Mouse (Mus musculus) thymus, postnatal 25 days (tissue): ENCODE data around the gene Bcor.

Experiments
- DNase-seq: peaks from one replicate; pipeline ENCODE4 v3.0.0; 2022

Bcor gene

DNA sequence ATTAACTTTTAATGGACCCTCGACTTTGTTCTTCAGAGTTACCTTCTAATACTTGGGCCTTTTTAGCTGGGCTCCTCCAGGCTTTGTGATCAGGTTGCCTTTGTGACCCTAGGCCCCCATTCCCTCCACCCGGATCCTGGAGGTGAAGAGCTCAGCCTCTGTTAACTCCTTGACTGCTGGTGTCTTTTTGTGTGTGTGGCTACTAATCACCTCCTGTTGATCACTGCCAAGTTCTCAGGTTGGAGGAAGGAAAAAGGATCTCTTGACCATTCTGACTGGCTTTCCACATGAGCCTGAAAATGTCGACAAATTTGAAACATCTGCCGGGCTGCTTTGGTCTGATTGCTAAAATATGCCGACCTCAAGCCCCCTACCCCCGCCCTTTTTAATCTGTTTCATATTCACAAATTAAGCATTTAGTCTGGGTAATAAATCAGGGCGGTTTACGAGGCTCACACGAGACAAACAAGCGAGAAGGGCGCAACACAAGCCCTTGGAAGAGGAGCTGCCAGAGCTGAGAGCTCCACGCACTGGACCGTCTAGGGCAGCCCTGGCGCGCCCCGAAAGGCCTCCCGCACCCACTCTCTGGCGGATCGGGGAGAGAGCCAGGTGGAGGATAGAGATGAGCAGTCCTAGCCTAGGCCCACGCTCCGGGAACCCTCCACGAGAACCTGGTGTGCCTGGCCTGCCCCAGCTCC lies 33.6 kb downstream of the Bcor start:
- DNase-seq = no peak

DNA sequence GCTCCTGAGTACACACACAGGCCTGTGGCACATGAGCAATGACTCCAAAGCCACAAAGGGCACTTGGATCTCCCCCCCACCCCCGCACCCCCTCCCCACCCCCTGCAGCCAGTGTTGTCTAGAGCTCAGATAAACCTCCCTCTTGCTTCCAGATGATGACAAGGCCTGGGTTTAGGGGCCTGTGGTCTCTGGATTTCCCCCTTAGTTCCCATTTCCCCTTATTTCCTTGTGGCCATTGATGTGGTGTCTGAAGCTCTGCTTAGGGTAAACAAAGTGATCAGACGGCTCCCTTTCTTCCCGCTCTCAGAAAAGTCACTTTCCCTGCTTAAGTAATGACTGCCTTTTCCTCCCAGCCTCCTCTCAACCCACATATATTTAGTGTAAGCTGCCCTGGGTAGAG lies 35.6 kb downstream of the Bcor start:
- no peak for DNase-seq

DNA sequence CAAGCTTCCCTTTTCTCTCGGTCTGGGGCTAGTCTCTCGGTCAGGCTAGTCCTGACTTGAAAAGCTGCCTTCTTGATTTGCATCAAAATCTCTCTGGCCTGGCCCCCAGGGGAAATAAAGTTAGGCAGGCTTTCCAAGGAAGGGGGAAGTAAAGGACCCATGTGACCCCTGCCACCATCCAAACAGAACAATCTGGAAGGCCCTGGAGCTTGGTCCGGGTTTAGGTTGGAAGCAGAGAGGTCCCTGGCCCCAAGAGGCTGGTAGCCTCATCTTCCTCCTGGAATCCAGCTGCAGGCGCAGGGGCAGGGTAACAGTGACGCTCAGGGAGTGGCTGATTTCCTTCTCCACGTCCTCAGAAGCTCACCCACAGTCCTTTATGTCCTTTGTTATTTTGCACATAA lies 36.5 kb downstream of the Bcor start:
- no peak for DNase-seq

DNA sequence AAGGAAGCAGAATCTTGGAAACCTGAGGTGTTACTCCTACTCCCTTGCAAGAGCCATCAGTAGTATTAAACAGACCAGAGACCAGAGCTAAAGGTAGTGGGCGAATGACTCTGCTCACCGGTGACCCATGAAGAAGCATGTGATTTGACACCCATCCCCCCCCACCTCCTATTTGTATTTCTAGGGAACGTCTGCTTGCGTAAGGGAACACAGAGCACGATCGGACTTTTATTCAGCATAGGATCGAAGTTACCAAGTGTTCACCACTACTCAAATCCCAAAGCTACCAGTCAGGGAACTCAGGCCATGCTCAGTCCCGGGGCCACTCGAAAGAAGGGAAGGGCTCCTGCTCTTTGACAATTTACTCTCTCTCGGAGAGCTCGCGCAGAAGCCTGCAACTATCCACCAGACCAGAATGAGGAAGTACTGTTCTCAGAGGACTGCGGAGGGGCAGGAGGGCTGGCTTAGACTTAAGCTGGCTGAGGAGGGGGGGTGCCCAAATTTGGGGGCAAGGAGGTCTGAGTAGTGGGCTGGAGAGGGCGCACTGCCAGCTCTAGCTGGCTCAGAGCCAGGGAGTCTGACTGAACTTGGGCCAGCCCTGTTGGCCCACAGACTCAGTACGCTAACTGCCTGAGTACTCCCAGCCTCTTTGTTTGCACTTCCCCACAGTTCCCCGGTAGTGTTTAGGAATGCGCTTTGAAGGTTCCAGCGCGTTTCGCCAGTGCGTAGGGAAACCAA lies 37.4 kb downstream of the Bcor start:
- no peak for DNase-seq

DNA sequence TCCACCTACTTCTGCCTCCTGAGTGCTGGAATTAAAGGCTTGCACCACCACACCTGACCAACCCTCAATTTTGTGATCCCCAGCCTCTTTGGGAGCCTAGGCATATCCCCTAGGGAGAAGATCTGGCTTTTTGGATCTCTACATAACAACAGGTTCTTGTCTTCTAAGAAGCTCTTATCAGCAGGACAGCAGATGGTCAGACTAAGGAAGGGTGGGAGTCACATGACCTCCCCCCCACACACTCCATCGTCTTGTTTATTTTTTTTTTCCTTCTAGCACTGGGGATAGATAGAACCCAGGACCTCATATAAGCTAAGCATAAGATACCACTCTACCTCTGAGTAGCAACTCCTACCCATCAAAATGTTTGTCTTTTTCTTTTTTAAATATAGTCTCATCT lies 40.7 kb downstream of the Bcor start:
- DNase-seq = no peak

DNA sequence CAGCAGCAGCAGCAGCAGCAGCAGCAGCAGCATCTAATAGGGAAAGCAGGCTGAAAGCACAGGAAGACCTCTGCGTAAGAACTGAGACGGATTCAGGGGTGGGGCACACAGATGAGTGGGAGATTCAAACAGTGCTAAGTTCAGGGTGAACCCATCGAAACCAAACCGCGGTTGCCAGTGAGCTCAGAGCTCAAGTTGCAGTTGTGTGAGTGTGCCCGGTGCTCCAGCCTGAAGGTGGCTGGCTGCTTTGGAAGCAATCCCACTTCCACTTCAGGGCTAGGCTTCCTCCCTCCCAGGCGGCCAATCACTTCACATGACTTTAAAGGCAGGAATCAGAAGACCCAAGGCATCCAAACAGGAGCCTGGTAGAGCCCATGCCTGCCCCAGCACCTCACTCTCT lies 44.0 kb downstream of the Bcor start:
- no peak for DNase-seq

DNA sequence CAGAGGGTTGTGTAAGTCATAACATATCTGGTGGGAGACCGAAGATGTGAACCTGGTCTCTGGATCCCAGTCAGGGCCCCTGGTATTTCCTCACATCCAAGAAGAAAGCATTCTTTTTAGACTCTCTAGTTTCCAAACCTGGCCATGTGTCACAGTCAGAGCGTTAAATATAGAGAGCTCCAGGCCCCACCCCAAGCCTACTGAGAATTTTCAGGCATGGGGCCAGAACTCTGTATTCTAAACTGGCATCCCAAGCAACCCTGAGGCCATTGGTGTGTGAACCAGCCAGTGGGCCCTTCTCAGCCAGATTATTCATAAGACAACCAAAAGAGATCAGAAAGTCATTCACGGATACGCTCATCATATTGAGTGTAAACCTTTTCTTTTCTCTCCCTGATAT lies 48.0 kb downstream of the Bcor start:
- DNase-seq = no peak

DNA sequence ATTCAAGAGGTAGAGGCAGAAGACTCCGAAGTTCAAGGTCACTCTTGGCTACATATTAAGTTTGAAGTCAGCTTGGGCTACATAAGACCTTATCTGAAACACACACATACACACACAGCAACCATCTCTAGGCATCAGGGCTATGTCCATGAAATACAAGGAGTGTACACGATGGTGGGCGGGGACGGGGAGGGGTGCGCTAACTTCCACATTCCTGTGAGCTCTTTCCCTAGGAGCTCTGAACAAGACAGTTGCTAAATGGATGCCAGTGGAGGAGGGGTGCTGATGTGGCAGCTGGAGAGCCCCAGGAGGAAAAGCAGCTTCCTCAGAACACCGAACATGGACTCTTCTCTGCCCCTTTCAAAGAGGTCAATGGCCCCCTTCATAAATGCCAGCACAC lies 49.6 kb downstream of the Bcor start:
- DNase-seq = no peak

DNA sequence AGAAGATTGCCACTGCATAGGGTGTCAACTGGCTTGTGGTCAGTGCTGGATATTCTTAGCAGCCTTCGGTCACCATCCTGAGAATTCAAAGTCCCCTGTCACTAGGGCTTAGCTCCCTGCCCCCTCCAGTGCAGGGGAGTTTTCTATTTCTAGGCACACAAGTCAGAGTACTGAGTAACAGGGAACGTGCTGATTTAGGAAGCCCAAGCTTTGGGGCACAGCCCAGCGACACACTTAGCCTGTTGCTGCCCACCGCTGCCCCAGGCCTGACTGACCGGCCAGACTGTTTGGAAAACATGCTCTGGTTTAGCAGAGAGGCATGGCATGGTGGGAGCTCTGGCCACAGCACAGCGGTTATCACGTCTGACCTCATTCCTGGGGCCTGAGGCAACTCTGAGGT lies 54.8 kb downstream of the Bcor start:
- no peak for DNase-seq

DNA sequence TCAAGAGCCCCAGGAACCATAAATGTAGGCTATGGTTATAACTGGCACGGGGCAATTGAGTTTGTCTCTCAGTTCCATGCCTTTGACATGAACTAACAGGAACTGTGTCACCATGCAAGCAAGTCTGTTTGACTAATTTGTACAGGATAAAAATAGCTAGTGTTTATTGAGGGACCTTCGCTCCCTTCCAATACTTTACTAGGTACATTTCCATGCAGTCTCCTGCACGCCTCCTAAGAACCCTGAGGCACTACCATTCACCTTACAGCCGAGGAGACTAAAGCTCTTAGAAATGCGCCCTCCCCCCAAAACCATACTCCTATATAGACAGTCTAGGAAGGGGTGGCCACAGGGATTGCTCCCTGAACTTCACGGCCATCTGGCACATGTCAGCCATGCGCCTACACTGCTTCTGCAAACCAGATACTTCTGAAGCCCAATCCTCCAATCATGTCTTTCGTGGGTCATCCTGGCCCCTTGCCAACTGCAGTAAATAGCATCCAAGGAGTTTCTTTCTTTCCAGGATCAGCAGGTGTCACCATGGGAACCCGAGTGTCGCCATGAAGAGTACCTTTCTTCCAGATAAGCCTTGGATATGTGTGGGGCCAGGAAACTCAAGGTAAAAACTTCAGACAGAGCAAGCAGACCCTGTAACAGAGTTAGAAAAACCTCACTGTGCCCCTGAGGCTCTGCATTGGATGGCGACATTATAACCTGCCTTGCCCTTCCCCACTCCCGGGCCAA lies 63.2 kb downstream of the Bcor start:
- no peak for DNase-seq

DNA sequence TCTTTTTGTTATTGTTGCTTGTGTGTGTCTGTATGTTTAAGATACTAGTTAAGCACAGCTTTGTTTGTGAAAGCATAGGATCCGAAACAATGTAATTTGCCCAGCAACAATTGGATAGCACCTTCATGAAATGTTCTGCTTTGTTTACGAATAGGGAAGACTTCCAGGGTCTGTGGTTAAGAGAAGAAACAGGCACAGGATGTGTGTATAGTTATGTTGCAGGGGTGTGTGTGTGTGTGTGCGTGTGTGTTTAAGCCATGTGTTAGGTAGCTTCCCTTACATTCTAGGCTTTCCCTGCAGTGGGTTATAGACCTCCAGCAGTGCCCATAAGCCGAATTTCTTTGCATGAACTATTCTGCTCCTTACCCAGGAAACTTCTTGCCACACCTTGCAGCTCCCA lies 66.8 kb downstream of the Bcor start:
- DNase-seq = no peak

DNA sequence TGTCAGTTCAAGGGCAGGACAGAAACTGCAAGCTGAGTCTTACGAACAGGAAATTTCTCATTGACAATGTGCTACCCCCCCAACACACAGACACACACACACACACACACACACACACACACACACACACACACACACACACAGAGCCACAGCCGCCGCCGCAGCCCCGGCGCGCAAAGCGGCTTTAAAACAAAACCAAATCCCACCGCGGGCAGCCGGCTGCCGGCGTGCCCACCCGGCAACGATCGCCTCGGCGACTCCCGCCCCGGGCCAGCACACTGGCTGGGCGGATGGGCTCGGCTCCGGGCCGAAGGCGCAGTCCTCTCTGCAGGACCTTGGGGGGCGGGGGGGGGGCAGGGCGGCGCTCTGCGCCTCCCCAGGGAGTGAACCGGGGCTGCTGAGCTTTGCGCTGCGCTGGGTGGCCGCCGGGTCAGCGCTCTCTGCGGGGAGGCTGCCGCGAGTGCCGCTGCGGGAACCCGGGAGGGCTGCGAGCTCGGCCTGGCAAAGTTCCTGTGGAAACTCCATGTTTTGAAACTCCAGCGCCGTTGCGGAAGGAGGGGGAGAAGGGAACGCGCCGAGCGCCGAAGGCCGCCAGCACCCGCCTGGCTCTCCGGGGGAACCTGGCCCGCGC lies 68.6 kb downstream of the Bcor start:
- peak; percentile 52 for DNase-seq

DNA sequence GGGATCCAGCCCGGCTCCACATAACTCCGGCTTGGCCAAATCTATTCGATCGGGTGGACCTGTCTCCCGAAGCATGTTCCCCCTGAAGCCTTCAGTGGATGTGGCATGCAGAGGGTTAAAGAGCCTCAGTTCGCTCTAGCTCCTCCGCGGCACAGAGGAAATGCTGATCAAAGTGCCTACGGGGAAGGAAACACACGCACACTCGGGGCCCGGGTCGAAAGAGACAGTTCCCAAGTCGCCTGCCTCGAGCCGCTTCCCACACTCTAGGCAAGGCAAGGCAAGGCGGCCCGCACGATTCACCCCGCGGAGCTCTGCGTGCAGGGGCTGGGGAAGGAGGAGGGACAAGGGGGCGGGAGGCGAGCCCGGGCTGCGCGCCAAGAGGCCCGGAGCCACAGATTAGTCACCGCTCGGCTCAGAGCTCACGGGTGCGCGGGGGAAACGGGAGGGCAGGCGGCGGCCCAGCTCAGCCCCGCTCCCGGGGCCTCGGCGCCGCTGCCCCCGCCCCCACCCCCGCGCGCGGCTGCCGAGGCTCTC lies 69.2 kb downstream of the Bcor start:
- DNase-seq = peak; percentile 73

DNA sequence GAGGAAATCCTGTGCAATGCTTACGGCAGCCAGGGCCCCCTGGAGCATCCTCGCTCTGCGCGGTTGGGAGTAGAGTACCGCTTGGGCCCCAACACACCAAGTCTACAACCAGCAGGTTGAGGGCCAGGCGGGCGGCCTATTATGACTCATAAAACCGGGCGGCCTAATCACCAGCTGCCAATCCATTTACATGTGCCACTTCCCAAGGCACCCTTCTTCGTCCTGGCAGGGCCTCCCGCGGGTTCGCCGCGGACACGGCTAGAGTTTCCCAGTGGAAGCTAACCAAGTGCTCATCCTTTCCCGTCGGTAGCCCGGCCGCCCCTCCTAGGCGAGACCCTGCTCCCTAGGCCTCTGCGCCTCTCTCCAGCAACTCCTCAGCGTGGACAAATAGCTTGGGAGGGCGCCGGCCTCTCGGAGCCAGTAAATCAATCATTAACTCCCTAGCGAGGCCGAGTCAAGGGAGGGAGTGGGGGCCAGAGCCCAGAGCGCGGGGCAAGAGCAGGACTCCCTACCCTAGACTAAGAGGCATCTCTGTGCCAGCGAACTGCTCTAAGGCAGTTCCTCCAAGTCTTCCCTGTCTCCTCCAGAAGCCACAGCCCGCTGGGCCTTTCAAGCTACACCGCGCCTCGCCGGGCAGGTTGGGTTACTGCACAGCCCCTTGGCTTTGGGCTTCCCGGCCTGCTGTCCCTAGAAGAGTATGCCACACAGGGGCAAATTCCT lies 69.8 kb downstream of the Bcor start:
- peak; percentile 34 for DNase-seq

DNA sequence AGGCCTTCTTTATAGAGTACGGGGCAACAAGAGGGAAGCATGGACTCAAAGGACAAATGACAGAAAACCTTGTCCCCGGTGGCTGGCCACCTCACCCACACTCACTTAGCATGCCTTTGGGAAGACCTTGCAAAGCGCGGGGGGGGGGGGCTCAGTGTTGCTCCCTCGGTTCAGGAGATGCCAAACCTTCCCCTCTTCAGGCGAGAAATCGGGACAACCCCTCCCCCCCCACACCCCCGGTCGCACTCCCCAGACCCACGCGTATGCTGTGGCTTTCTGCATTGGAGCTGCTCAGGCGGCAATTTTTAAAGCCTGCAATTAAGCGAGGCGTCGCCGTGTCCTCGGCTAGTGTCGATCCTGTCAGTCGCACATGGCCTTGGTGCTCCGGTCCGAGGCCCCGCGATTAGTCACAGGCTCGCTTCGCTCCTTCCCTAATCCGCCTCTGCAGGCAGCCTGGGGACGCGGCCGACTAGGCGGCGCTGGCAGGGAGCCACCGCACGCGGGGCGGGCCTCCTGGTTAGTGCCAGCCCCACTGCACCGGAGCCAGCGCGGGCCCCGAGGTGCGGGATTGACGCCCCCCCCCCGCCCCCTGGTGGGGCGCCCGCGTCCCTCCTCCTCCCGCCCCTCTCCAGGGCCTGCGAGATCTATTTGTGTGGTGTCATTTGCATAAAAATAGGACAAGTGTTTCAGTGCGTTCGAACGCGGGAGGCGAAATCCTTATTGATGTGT lies 70.6 kb downstream of the Bcor start:
- DNase-seq = peak; percentile 47

DNA sequence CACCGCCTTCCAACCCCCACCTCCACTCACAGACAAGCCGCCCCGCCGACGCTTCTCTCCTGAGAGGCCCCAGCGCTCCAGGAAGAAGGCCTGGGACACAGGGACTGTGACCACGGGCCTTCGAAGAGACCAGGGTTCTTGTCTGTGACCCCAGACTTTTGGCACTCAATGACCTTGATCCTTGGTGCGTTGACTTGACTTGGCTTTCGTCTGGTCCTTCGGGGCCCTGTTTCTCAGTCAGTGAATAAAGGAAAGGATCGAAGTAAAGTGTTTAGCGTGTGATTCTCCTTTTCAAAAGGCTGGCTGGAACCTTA lies 71.2 kb downstream of the Bcor start:
- DNase-seq = no peak

DNA sequence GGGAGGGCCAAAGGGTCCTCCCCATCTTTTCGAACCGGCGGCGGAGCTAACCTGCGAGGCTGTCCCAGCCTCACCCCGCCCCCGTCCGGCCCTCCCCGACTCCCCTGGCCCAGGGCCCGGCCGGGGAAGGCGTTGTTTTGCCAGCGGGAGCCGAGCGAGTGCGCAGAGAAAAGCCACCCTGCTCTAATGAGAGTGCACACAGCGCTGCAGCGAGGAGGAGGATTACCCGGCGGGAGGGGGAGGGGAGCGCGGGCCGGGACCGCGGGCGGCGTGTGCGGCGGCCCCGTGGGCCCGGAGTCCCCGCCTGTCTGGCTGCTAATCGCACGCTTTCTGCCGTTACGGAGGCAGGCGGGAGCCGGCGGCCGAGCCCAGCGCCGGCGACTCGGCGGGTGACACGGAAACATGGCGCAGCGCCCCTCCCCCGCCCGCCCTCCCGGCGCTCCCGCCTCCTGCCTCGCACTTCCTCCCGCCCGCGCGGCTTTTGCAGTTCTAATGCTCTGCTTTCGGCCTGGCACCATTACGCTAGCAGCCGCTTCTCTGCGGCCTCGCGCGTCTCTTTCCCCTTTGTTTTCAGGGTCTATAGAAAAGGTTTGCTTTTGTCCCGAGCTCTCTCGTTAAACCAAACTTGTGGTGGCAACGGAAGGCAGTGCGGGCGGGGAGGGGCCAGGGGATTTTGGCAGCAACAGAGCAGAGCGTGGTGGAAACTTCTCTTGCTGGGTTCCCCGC lies 71.7 kb downstream of the Bcor start:
- DNase-seq = peak; percentile 74

DNA sequence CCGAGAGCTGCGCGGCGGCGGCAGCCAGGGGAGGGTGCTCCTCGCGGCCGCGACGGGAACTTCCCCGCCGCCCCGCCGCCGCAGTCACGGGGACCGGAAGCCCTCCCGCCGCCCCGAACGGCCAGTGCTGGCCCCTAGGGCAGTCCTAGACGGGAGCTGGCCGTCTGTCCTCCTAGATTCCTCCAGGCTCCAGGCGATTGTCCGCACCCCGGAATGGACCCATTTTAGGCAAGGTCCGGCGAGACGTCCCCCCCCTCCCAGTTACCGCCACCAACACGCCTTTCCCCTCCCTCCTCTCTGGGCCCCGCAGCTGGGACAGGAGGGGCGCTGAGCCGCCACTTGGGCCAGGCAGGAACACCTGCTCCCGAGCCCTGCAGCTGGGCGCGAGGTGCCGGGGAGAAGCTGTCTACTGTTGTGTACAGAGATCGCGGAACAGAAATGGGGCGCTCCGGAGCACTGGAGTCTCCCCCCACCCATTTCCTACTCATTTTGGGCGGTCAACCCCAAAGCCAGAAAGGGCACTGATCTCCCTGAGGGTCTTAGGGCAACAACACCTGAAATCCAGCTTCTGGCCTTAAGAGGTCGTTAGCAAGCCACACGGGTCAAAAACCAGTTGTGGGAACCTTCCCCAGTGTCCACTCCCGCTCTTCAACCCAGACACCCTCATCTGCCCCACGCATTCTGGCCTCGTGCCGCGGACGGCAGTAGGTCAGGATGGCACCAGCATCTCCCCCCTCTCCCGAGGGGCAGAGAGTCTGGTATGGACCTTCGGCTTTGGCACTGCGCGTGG lies 72.4 kb downstream of the Bcor start:
- peak; percentile 76 for DNase-seq

DNA sequence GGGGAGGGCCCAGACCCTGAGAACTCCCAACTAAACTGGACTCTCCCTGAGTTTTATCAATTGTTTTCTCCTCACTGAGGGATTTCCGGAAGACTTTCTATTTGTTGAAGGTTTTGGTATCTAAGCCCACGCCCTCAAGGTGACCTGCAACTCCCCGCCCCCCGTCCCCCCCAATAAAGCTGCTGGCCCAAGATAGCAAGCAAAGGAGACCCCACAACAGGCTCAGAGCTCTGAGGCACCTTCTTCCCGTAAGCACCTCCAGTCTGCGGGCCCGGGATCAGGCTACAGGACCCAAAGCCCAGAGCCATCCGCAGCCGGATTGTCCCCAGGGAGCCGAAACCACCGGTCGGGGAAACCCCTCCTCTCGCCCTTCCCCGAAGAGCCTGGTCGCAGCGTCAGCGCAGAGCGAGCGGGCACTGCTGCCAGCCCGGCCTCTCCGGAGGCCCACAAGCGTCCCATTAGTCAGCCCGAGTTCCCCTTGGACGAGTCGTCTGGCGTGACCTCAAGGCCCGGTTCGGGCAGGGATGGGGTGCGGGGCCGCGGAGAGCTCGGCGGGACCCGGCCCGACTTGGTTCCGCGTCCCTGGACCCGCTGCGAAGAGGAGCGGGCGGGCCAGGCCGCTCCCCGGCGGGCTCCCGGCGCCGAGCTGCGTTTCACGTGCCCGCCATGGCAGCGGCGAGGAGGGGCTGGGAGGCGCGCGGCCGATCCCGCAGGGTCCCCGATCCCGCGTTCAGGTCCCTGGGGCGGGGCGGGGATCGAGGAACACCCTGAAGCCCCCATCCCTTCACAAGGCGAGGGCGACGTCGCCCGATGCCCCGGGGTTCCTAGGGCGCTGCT lies 73.3 kb downstream of the Bcor start:
- peak; percentile 45 for DNase-seq

DNA sequence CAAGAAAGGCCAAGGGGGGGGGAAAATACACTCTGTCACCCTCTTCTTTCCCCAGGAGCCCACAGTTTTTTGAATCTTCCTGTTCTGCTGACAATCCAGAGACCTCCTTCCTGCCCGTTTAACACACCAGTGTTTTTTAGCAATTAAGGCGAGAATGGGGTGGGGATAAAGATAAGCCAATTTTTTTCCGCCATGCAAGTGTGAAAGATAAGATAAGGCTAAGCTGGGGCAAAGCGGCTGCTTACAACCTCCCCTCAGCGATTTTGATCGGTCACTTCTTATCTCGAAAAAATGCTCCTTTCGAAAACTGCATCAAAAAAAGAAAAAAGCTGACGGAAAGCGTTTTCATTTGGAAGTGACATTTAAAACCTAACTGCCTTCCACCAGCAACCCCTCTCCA lies 74.2 kb downstream of the Bcor start:
- DNase-seq = no peak
